Mouse (Mus musculus): ENCODE measurements around the gene F2r. TPM values are rescaled to one million over a fixed set of nuclear protein-coding genes. Genes with fewer than 3 reads are reported as not detected.

F2r gene
- polyA plus RNA-seq, 1 experiment = 46.5 TPM

- TF ChIP-seq POLR2A (IDR thresholded peaks at IDR 0.05; ENCODE audit: borderline replicate concordance, extremely low read depth, insufficient read depth, insufficient read length, poor library complexity, severe bottlenecking) (no peak), CTCF (IDR thresholded peaks at IDR 0.05; ENCODE audit: borderline replicate concordance, extremely low read depth, insufficient read depth, insufficient read length) (no peak)
- no peak for DNase-seq (ENCODE audit: low read depth)
Measured at GRCm38 (mm10) chr13:95630747-95631146, 12.5 kb upstream of the F2r start.

- TF ChIP-seq POLR2A (IDR thresholded peaks at IDR 0.05; ENCODE audit: borderline replicate concordance, extremely low read depth, insufficient read depth, insufficient read length, poor library complexity, severe bottlenecking) (no peak), CTCF (IDR thresholded peaks at IDR 0.05; ENCODE audit: borderline replicate concordance, extremely low read depth, insufficient read depth, insufficient read length) (no peak)
Measured at GRCm38 (mm10) chr13:95629751-95630150, 11.5 kb upstream of the F2r start.

GRCm38 (mm10) chr13:95626696-95627095, 8.4 kb upstream of the F2r start:
- no peak for DNase-seq (ENCODE audit: low read depth)
- TF ChIP-seq CTCF (IDR thresholded peaks at IDR 0.05; ENCODE audit: borderline replicate concordance, extremely low read depth, insufficient read depth, insufficient read length) = no peak
- TF ChIP-seq POLR2A (IDR thresholded peaks at IDR 0.05; ENCODE audit: borderline replicate concordance, extremely low read depth, insufficient read depth, insufficient read length, poor library complexity, severe bottlenecking) = no peak

More at GRCm38 (mm10) chr13:95629751-95630150, 11.5 kb upstream of the F2r start:
- no peak for DNase-seq (ENCODE audit: low read depth)

DNA sequence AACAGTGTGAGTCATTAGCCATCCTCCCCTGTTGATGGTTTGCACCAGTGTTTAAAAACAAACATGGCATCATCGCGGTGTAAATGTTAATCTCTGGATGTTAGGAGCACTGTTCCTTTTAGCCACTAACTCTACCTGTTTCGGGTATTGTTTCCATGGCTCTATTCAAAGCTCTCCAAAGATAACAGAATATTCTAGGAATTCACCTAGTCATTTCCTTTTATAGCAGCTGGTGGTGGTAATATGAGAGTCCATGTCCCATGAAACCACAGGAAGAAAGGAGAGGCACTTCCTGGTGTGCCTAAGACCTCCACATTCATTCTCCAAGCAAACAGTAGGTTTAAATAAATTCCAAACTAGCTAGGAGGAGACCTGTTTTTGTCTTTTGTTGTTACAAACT, 4.8 kb upstream of the F2r start:
- TF ChIP-seq POLR2A (IDR thresholded peaks at IDR 0.05; ENCODE audit: borderline replicate concordance, extremely low read depth, insufficient read depth, insufficient read length, poor library complexity, severe bottlenecking) (no peak), CTCF (IDR thresholded peaks at IDR 0.05; ENCODE audit: borderline replicate concordance, extremely low read depth, insufficient read depth, insufficient read length) (no peak)
- no peak for DNase-seq (ENCODE audit: low read depth)

DNA sequence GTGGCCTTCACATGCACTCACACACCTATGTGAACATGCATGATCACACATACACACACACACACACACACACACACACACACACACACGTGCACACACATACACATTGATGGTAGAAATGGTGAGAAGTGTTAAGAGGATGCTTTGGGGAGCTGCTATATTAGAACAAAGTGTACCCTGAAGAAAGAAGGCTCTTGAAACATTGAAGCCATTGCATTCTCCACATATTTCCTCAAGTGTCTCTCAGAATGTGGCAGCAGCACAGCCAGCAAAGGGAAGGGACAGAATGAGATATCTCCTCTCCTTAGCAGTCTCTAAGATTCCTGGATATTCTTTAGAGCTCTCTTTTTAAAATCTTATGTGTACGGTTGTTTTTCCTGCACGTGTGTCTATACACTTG, 3.3 kb upstream of the F2r start:
- no peak for TF ChIP-seq CTCF (IDR thresholded peaks at IDR 0.05; ENCODE audit: borderline replicate concordance, extremely low read depth, insufficient read depth, insufficient read length)
- no peak for TF ChIP-seq POLR2A (IDR thresholded peaks at IDR 0.05; ENCODE audit: borderline replicate concordance, extremely low read depth, insufficient read depth, insufficient read length, poor library complexity, severe bottlenecking)
- DNase-seq (ENCODE audit: low read depth) = no peak

GRCm38 (mm10) chr13:95618859-95619258, 572 bp upstream of the F2r start:
- no peak for TF ChIP-seq CTCF (IDR thresholded peaks at IDR 0.05; ENCODE audit: borderline replicate concordance, extremely low read depth, insufficient read depth, insufficient read length)
- no peak for TF ChIP-seq POLR2A (IDR thresholded peaks at IDR 0.05; ENCODE audit: borderline replicate concordance, extremely low read depth, insufficient read depth, insufficient read length, poor library complexity, severe bottlenecking)
- no peak for DNase-seq (ENCODE audit: low read depth)

GRCm38 (mm10) chr13:95617671-95618171, 566 bp downstream of the F2r start:
- peak; percentile 56 for DNase-seq (ENCODE audit: low read depth)
- TF ChIP-seq POLR2A (IDR thresholded peaks at IDR 0.05; ENCODE audit: borderline replicate concordance, extremely low read depth, insufficient read depth, insufficient read length, poor library complexity, severe bottlenecking) = no peak
- TF ChIP-seq CTCF (IDR thresholded peaks at IDR 0.05; ENCODE audit: borderline replicate concordance, extremely low read depth, insufficient read depth, insufficient read length) = no peak

DNA sequence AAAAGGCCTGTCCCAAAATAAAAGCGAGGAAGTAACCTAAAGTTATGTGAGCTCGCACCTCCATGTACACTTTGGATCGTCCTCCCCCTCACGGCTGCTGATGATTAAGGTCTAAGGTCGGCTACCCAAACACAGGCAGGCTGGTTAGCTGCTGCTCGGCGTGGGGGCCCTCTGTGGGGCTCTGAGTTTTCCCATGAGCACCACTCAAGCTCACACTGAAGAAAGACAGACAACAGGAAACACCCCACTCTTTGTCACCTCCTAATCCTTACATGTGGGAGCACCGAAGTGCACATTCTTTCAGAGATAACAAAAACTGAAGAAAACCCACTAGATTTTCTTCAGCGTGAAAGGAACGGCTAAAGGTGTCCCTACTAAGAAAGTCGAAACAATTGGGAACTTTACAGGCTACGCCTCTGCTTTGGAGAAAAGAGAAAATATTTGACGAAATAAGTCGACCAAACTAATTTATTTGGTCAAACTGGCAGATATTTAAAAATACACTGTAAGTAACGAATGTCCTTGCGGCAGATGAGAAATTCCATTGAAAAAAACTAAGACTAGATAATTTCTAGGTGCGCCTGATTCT, 1.1 kb downstream of the F2r start:
- TF ChIP-seq CTCF (IDR thresholded peaks at IDR 0.05; ENCODE audit: borderline replicate concordance, extremely low read depth, insufficient read depth, insufficient read length) = no peak
- TF ChIP-seq POLR2A (IDR thresholded peaks at IDR 0.05; ENCODE audit: borderline replicate concordance, extremely low read depth, insufficient read depth, insufficient read length, poor library complexity, severe bottlenecking) = no peak
- DNase-seq (ENCODE audit: low read depth) = peak; percentile 52

DNA sequence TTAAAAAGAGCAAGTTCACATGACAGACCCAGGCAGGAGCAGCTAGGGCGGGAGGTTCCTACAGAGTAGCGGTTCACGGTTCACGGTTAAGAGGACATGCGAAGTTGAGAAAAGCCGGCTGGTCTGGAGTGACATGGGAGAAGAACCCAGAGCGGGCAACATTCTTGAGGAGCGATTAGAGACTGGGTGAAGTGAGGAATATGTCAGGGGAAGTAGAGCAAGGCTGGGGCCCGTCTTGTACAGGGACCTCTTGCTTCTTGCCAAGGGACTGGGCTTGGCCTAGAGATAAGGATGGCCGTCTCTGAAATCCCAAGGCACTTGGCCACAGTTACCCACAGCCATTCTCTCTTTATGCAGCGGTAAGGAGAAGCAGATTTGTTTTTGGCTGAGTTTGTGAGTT, 1.8 kb downstream of the F2r start:
- peak; percentile 52 for DNase-seq (ENCODE audit: low read depth)
- TF ChIP-seq CTCF (IDR thresholded peaks at IDR 0.05; ENCODE audit: borderline replicate concordance, extremely low read depth, insufficient read depth, insufficient read length) = no peak
- no peak for TF ChIP-seq POLR2A (IDR thresholded peaks at IDR 0.05; ENCODE audit: borderline replicate concordance, extremely low read depth, insufficient read depth, insufficient read length, poor library complexity, severe bottlenecking)

GRCm38 (mm10) chr13:95614757-95615156, 3.5 kb downstream of the F2r start:
- DNase-seq (ENCODE audit: low read depth) = no peak
- TF ChIP-seq CTCF (IDR thresholded peaks at IDR 0.05; ENCODE audit: borderline replicate concordance, extremely low read depth, insufficient read depth, insufficient read length) (no peak), POLR2A (IDR thresholded peaks at IDR 0.05; ENCODE audit: borderline replicate concordance, extremely low read depth, insufficient read depth, insufficient read length, poor library complexity, severe bottlenecking) (no peak)

- TF ChIP-seq POLR2A (IDR thresholded peaks at IDR 0.05; ENCODE audit: borderline replicate concordance, extremely low read depth, insufficient read depth, insufficient read length, poor library complexity, severe bottlenecking) (no peak), CTCF (IDR thresholded peaks at IDR 0.05; ENCODE audit: borderline replicate concordance, extremely low read depth, insufficient read depth, insufficient read length) (no peak)
- no peak for DNase-seq (ENCODE audit: low read depth)
Measured at GRCm38 (mm10) chr13:95612243-95612642, 6.0 kb downstream of the F2r start.

- DNase-seq (ENCODE audit: low read depth) = no peak
- TF ChIP-seq CTCF (IDR thresholded peaks at IDR 0.05; ENCODE audit: borderline replicate concordance, extremely low read depth, insufficient read depth, insufficient read length) (no peak), POLR2A (IDR thresholded peaks at IDR 0.05; ENCODE audit: borderline replicate concordance, extremely low read depth, insufficient read depth, insufficient read length, poor library complexity, severe bottlenecking) (no peak)
Measured at GRCm38 (mm10) chr13:95611752-95612151, 6.5 kb downstream of the F2r start.
